Mouse (Mus musculus) cerebellum, postnatal 25 days (tissue): ENCODE results near the gene Nav1.

Experiments
- DNase-seq, 2 experiments: peaks; one replicate each; pipeline ENCODE4 v3.0.0; 2021; ENCODE audit warnings: mixed read lengths in 2 of 2

The Nav1 gene

GRCm38 (mm10) chr1:135544504-135545146, 62.5 kb downstream of the Nav1 start:
- peak; percentile 85 to 91 for DNase-seq

GRCm38 (mm10) chr1:135542841-135543810, 64.0 kb downstream of the Nav1 start:
- DNase-seq, result no peak

- DNase-seq, result no peak
Observed at GRCm38 (mm10) chr1:135542080-135542479, 65.0 kb downstream of the Nav1 start.

- DNase-seq, result peak; percentile 81 to 89
Observed at GRCm38 (mm10) chr1:135540270-135540669, 66.8 kb downstream of the Nav1 start.

- no peak for DNase-seq
Observed at GRCm38 (mm10) chr1:135538441-135539265, 68.4 kb downstream of the Nav1 start.

GRCm38 (mm10) chr1:135536822-135537221, 70.3 kb downstream of the Nav1 start:
- no peak for DNase-seq

GRCm38 (mm10) chr1:135536326-135536725, 70.8 kb downstream of the Nav1 start:
- DNase-seq, result no peak

- DNase-seq, result no peak
Observed at GRCm38 (mm10) chr1:135535256-135535655, 71.8 kb downstream of the Nav1 start.

- no peak for DNase-seq
Observed at GRCm38 (mm10) chr1:135534782-135535181, 72.3 kb downstream of the Nav1 start.

- no peak for DNase-seq
Observed at GRCm38 (mm10) chr1:135534070-135534469, 73.0 kb downstream of the Nav1 start.

- DNase-seq, result no peak
Observed at GRCm38 (mm10) chr1:135532383-135532782, 74.7 kb downstream of the Nav1 start.

- no peak for DNase-seq
Observed at GRCm38 (mm10) chr1:135531981-135532380, 75.1 kb downstream of the Nav1 start.

GRCm38 (mm10) chr1:135531081-135531480, 76.0 kb downstream of the Nav1 start:
- DNase-seq, result no peak

- no peak for DNase-seq
Observed at GRCm38 (mm10) chr1:135524518-135524860, 82.6 kb downstream of the Nav1 start.

GRCm38 (mm10) chr1:135523780-135524517, 83.1 kb downstream of the Nav1 start:
- no peak for DNase-seq

GRCm38 (mm10) chr1:135523344-135523743, 83.8 kb downstream of the Nav1 start:
- DNase-seq, result no peak

- no peak for DNase-seq
Observed at GRCm38 (mm10) chr1:135520550-135521168, 86.4 kb downstream of the Nav1 start.

GRCm38 (mm10) chr1:135518661-135519060, 88.4 kb downstream of the Nav1 start:
- DNase-seq, result no peak

GRCm38 (mm10) chr1:135517469-135517868, 89.6 kb downstream of the Nav1 start:
- DNase-seq, result no peak

- no peak for DNase-seq
Observed at GRCm38 (mm10) chr1:135516511-135517305, 90.4 kb downstream of the Nav1 start.

- DNase-seq, result no peak
Observed at GRCm38 (mm10) chr1:135515633-135516238, 91.4 kb downstream of the Nav1 start.
